Mouse (Mus musculus) cerebellum, adult 2 months (tissue): ENCODE data around the gene Nup37. TPM values are rescaled to one million over a fixed set of nuclear protein-coding genes. Genes with fewer than 3 reads are reported as not detected.

Source experiments
- DNase-seq, 2 experiments: peaks; one replicate each; pipeline ENCODE4 v3.0.0; 2021
- H3K27ac ChIP-seq: fragments of 200-500 bp; 2 replicates; pipeline ENCODE4 v1.5.1; 2012; ENCODE audit warnings: low read length, control low read depth, inconsistent platforms; ENCODE audit not compliant: insufficient read depth
- H3K27me3 ChIP-seq: fragments of 200-500 bp; 2 replicates; pipeline ENCODE4 v1.6.1; 2012; ENCODE audit warnings: inconsistent platforms, mild to moderate bottlenecking, low read length, moderate library complexity; ENCODE audit not compliant: control insufficient read depth, insufficient read depth
- H3K4me1 ChIP-seq: fragments of 200-500 bp; 2 replicates; pipeline ENCODE4 v1.6.1; 2011; ENCODE audit warnings: low read length; ENCODE audit not compliant: control insufficient read depth, insufficient read depth
- H3K4me3 ChIP-seq: fragments of 200-500 bp; replicated peaks from 2 replicates; pipeline ENCODE3; 2011; ENCODE audit warnings: mild to moderate bottlenecking, low read depth, low read length, control low read depth; ENCODE audit not compliant: insufficient read depth
- CTCF ChIP-seq: fragments of 200-500 bp; IDR thresholded peaks from 2 replicates; pipeline ENCODE4 v1.5.1; 2011; ENCODE audit warnings: low read depth, mild to moderate bottlenecking, control low read depth, low read length, moderate library complexity, borderline replicate concordance; ENCODE audit not compliant: insufficient read depth
- POLR2A ChIP-seq: fragments of 200-500 bp; IDR thresholded peaks from 2 replicates; pipeline ENCODE4 v1.6.1; 2011; ENCODE audit warnings: low read length, control low read depth, borderline replicate concordance; ENCODE audit not compliant: insufficient read depth
- WGBS: fragments of 180-500 bp; shearing (Covaris S2); methylation state at CpG from one replicate; pipeline ENCODE4 v1.1.7; 2018; 5-methylcytosine and 5-hydroxymethylcytosine counted together
- polyA plus RNA-seq: library from polyadenylated mRNA; depleted of rRNA; stranded (reverse); fragments of >200 nt; gene quantifications from 2 replicates; pipeline ENCODE4 v1.2.3, GENCODE M21; 2012

Gene Nup37
- polyA plus RNA-seq, 1 experiment = 6.7 TPM

- H3K4me3 ChIP-seq = no peak overlapping the region
- no peak for DNase-seq
- WGBS = 94% methylated on average over 2 of the region's 2 CpGs
- no peaks in the 10 kb centered on the region for H3K27me3 ChIP-seq
- H3K4me1 ChIP-seq = no peaks in the 10 kb centered on the region
- no peak for TF ChIP-seq CTCF
- TF ChIP-seq POLR2A = no peak
- no peak overlapping the region for H3K27ac ChIP-seq
Measured at GRCm38 (mm10) chr10:88162096-88162495, 15.3 kb downstream of the Nup37 start.

- H3K4me3 ChIP-seq = no peak overlapping the region
- TF ChIP-seq CTCF (no peak), POLR2A (no peak)
- H3K27me3 ChIP-seq = no peaks in the 10 kb centered on the region
- H3K4me1 ChIP-seq = no peaks in the 10 kb centered on the region
- no peak for DNase-seq
- no peak overlapping the region for H3K27ac ChIP-seq
- WGBS = 92% methylated on average over 5 of the region's 5 CpGs
Measured at GRCm38 (mm10) chr10:88162676-88163075, 15.9 kb downstream of the Nup37 start.

GRCm38 (mm10) chr10:88166158-88166557 lies 19.4 kb downstream of the Nup37 start:
- no peak for TF ChIP-seq POLR2A
- Histone ChIP-seq H3K4me1 (no peaks in the 10 kb centered on the region), H3K4me3 (no peak overlapping the region), H3K27ac (no peak overlapping the region), H3K27me3 (no peaks in the 10 kb centered on the region)
- no peak for DNase-seq
- 98% methylated on average over 3 of the region's 3 CpGs for WGBS

GRCm38 (mm10) chr10:88167438-88168077 lies 20.8 kb downstream of the Nup37 start:
- no peaks in the 10 kb centered on the region for H3K4me1 ChIP-seq
- no peak for TF ChIP-seq CTCF
- no peak for TF ChIP-seq POLR2A
- H3K27ac ChIP-seq = no peak overlapping the region
- 88% methylated on average over 7 of the region's 7 CpGs for WGBS
- no peak for DNase-seq
- no peaks in the 10 kb centered on the region for H3K27me3 ChIP-seq
- H3K4me3 ChIP-seq = no peak overlapping the region

- Histone ChIP-seq H3K4me1 (peaks cover 2% of the 10 kb centered on the region), H3K27me3 (no peaks in the 10 kb centered on the region), H3K27ac (no peak overlapping the region), H3K4me3 (no peak overlapping the region)
- 7% methylated on average over 4 of the region's 4 CpGs for WGBS
- DNase-seq = no peak
- TF ChIP-seq POLR2A = no peak
- no peak for TF ChIP-seq CTCF
Measured at GRCm38 (mm10) chr10:88200541-88200940, 53.7 kb downstream of the Nup37 start.

- H3K4me1 ChIP-seq = peaks cover 2% of the 10 kb centered on the region
- peak; percentile 52; the same call in 1 of the 2 replicates for TF ChIP-seq POLR2A
- no peak for TF ChIP-seq CTCF
- H3K27me3 ChIP-seq = no peaks in the 10 kb centered on the region
- H3K27ac ChIP-seq = peak within 1 kb of the TSS; percentile 71
- peak; percentile 90 to 91 for DNase-seq
- H3K4me3 ChIP-seq = peak within 1 kb of the TSS; percentile 90
- WGBS = under 1% methylated on average over 23 of the region's 23 CpGs
Measured at GRCm38 (mm10) chr10:88200951-88201638, 54.3 kb downstream of the Nup37 start, which contains the start of gene Washc3. Gene Washc3 (plus strand): TSS chr10:88201093.

- H3K27ac ChIP-seq = peak overlapping the region; percentile 71
- 72% methylated on average over 13 of the region's 13 CpGs for WGBS
- peak overlapping the region; percentile 90 for H3K4me3 ChIP-seq
- no peaks in the 10 kb centered on the region for H3K27me3 ChIP-seq
- peaks cover 2% of the 10 kb centered on the region for H3K4me1 ChIP-seq
- no peak for TF ChIP-seq CTCF
- no peak for TF ChIP-seq POLR2A
- peak; percentile 9 to 18 for DNase-seq
Measured at GRCm38 (mm10) chr10:88201650-88202049, 54.9 kb downstream of the Nup37 start.

- Histone ChIP-seq H3K4me1 (peaks cover 2% of the 10 kb centered on the region), H3K4me3 (no peak overlapping the region), H3K27ac (no peak overlapping the region), H3K27me3 (no peaks in the 10 kb centered on the region)
- TF ChIP-seq CTCF (no peak), POLR2A (no peak)
- 93% methylated on average over 8 of the region's 8 CpGs for WGBS
- DNase-seq = no peak
Measured at GRCm38 (mm10) chr10:88202581-88202980, 55.8 kb downstream of the Nup37 start.
